Mouse (Mus musculus) lung, embryonic 16.5 days (tissue): Measurements from ENCODE around the gene Crip3. TPM values are rescaled to one million over a fixed set of nuclear protein-coding genes. Genes with fewer than 3 reads are reported as not detected.

ENCODE experiments used
- ATAC-seq: fragments of 200-750 bp; cut with Nextera tagmentation; 2 replicates; pipeline ENCODE4 v1.8.0; 2017; ENCODE audit warnings: low read depth, mild to moderate bottlenecking, moderate library complexity
- H3K27ac ChIP-seq: fragments of 300-500 bp; sonication (generic); 2 replicates; pipeline ENCODE4 v1.5.1; 2014; ENCODE audit warnings: mild to moderate bottlenecking, control low read depth, low read length
- H3K27me3 ChIP-seq: fragments of 300-500 bp; sonication (generic); 2 replicates; pipeline ENCODE4 v1.6.1; 2014; ENCODE audit warnings: low read depth, low read length, mixed read lengths; ENCODE audit not compliant: control insufficient read depth, insufficient read depth
- H3K36me3 ChIP-seq: fragments of 300-500 bp; sonication (generic); 2 replicates; pipeline ENCODE4 v1.6.1; 2014; ENCODE audit warnings: low read length; ENCODE audit not compliant: control insufficient read depth, insufficient read depth
- H3K4me1 ChIP-seq: fragments of 300-500 bp; sonication (generic); replicated peaks from 2 replicates; pipeline ENCODE4 v1.6.1; 2014; ENCODE audit warnings: low read length, mixed read lengths; ENCODE audit not compliant: control insufficient read depth, insufficient read depth
- H3K4me2 ChIP-seq: fragments of 300-500 bp; sonication (generic); 2 replicates; pipeline ENCODE4 v1.6.1; 2014; ENCODE audit warnings: low read depth, low read length, control low read depth
- H3K4me3 ChIP-seq: fragments of 300-500 bp; sonication (generic); 2 replicates; pipeline ENCODE4 v1.5.1; 2014; ENCODE audit warnings: mild to moderate bottlenecking, low read length, control low read depth
- H3K9ac ChIP-seq: fragments of 300-500 bp; sonication (generic); 2 replicates; pipeline ENCODE4 v1.6.1; 2014; ENCODE audit warnings: low read length, control low read depth
- H3K9me3 ChIP-seq: fragments of 300-500 bp; sonication (generic); 2 replicates; pipeline ENCODE4 v1.6.1; 2016; ENCODE audit warnings: low read length; ENCODE audit not compliant: control insufficient read depth
- WGBS: fragments of 180-500 bp; shearing (Covaris S2); extraction: QIAGEN DNeasy Blood & Tissue Kit; methylation state at CpG from one replicate; pipeline ENCODE4 v1.1.7; 2014; 5-methylcytosine and 5-hydroxymethylcytosine counted together
- polyA plus RNA-seq: library from polyadenylated mRNA; unstranded; fragments of >200 nt; fragmentation: Nextera tagmentation; extraction: Ambion mirVana; gene quantifications from 2 replicates; pipeline ENCODE4 v1.2.1, GENCODE M21; 2015

Crip3 gene
- polyA plus RNA-seq, 1 experiment from 2014 or later: 3.3 TPM

DNA sequence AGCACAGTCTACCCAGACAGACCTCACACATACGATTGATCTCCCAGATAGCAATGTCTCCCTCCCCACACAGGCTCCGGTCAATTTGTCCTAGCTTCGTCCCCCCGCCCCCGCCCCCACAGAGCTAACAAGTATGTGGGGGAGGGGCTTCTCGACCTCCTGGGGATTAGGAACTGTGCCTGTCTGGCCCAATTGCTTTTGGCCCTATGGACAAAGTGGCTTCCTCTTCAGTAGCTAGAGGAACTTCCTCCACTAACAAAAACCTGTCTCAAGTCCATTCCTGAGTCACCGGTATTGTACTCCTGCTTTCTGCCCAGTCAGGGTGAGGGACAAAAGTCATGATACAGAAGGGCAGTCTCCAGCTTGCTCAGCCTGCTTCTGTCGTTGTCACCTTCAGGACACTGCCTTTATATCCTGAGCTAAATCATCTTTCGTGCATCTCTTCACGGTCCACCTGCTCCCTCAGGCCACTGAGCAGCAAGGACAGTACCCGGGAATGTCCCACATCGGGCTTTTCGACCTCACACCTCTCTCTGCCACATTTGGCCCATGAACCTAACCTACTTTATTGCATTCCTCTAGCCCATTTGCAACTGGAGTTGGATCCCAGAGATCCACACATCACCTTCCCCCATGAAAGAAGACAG, 24.7 kb downstream of the Crip3 start:
- Histone ChIP-seq H3K4me2 (no peak overlapping the region), H3K27ac (no peak overlapping the region), H3K9me3 (no peaks in the 10 kb centered on the region), H3K36me3 (no peaks in the 10 kb centered on the region), H3K4me1 (peaks cover 18% of the 10 kb centered on the region), H3K27me3 (peaks cover 40% of the 10 kb centered on the region), H3K4me3 (no peak overlapping the region), H3K9ac (no peak overlapping the region)
- ATAC-seq: no peak
- 10% methylated on average over 13 of the region's 13 CpGs for WGBS

DNA sequence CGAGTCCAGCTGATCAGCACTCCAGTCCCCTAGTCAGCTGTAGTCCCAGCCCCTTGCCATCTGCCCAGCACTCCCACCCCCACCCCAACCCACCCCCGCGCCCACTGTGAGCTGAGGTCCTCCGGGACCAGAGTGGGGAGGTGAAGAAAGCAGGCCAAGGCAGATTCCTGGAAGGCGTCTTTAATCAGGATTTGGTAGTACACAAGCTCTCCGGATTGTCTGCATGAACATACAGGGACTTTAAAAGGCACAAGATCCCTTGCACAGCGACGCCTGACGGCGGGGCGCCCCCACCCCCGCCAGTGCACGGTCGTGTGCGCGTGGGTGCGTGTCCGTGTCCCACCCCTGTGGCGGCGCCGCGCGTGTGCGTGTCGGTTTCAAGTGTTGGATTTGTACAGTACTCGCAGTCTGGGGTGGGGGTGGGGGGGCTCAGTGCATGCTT, 25.3 kb downstream of the Crip3 start:
- H3K9me3 ChIP-seq: no peaks in the 10 kb centered on the region
- H3K27me3 ChIP-seq: peaks cover 45% of the 10 kb centered on the region
- H3K4me1 ChIP-seq: peaks cover 18% of the 10 kb centered on the region
- H3K4me2 ChIP-seq: peak overlapping the region; percentile 76
- peak overlapping the region; percentile 49 for H3K4me3 ChIP-seq
- H3K27ac ChIP-seq: no peak overlapping the region
- under 1% methylated on average over 26 of the region's 26 CpGs for WGBS
- ATAC-seq: no peak
- H3K36me3 ChIP-seq: no peaks in the 10 kb centered on the region
- peak overlapping the region; percentile 5; the same call in 1 of the 2 replicates for H3K9ac ChIP-seq

DNA sequence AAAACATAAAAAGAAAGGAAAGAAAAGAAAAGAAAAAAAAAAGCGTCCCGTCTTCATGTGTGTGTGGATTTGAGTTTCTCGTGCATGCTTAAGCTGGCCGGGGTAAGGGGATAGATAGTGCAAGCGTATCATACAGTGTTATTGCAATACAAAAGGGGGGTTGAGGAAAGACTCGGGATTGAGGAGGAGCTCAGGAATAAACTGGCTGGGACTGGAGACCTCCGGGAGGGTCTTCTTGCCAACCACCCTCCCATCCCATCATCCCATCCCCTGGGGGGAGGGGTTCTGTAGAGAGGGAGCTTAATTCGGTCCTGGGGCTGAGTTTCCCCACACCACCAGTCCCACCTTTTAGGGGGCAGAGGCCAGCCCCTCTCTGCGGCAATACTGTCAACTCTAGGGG, 25.8 kb downstream of the Crip3 start:
- no peak overlapping the region for H3K27ac ChIP-seq
- H3K9ac ChIP-seq: no peak overlapping the region
- H3K9me3 ChIP-seq: no peaks in the 10 kb centered on the region
- 2% methylated on average over 9 of the region's 9 CpGs for WGBS
- H3K4me3 ChIP-seq: peak overlapping the region; percentile 49
- H3K36me3 ChIP-seq: no peaks in the 10 kb centered on the region
- peak overlapping the region; percentile 76 for H3K4me2 ChIP-seq
- H3K4me1 ChIP-seq: peaks cover 18% of the 10 kb centered on the region
- peaks cover 50% of the 10 kb centered on the region for H3K27me3 ChIP-seq
- no peak for ATAC-seq

DNA sequence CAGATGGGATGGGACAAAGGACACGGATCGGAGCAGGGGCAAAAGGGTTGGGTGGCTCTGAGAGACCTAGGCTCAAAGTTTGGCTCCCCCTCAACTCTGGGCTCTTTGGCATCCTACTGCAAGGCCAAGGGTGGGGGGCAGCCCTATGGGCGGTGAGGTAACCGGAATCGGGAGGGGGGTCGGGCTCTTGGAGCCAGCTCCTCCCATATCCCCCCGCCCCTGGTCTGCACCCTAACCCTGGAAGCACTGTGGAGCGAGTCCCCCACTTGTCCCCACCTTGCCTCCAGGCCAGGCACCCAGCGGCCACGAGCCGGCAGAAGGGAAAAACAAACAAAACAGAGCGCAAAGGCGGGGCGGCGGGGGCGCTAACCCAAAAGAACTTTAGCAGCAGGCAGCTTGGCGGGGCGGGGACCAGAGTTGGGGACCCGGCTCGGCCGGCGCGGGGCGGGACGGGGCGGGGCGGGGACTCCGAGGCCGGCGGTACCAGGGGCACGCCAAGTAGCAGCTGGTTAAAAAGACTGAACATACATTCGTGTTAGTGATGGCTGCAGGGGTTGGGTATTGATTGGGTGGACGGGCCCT, 26.5 kb downstream of the Crip3 start:
- peaks cover 57% of the 10 kb centered on the region for H3K27me3 ChIP-seq
- ATAC-seq: peak; percentile 68
- H3K4me1 ChIP-seq: peaks cover 18% of the 10 kb centered on the region
- H3K9ac ChIP-seq: peak overlapping the region; percentile 44
- H3K4me3 ChIP-seq: peak overlapping the region; percentile 49
- H3K4me2 ChIP-seq: peak overlapping the region; percentile 76
- no peaks in the 10 kb centered on the region for H3K36me3 ChIP-seq
- H3K27ac ChIP-seq: no peak overlapping the region
- 1% methylated on average over 31 of the region's 33 CpGs for WGBS
- H3K9me3 ChIP-seq: no peaks in the 10 kb centered on the region

DNA sequence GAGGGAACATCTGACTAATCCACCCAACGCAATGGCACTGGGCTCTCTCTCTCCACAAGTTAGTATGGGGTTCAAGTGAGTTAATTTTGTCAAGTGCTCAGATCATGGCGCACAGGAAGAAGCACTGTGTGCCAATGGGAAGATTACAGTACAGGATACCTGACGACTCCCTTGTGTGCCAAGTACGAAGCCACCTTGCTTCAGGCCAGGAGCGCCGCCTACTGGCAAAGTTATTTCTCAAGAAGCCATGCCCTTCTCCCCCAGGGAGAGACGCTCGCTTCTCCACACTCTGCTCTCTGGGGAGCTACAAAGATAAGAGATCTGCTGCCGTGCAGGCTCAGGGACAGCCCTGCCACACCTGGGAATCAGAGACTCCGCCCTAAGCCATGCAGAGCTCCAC, 29.1 kb downstream of the Crip3 start:
- ATAC-seq: no peak
- Histone ChIP-seq H3K9ac (no peak overlapping the region), H3K27ac (no peak overlapping the region), H3K36me3 (no peaks in the 10 kb centered on the region), H3K4me3 (no peak overlapping the region), H3K4me1 (peaks cover 25% of the 10 kb centered on the region), H3K27me3 (peaks cover 70% of the 10 kb centered on the region), H3K9me3 (no peaks in the 10 kb centered on the region), H3K4me2 (no peak overlapping the region)
- 10% methylated on average over 10 of the region's 10 CpGs for WGBS

DNA sequence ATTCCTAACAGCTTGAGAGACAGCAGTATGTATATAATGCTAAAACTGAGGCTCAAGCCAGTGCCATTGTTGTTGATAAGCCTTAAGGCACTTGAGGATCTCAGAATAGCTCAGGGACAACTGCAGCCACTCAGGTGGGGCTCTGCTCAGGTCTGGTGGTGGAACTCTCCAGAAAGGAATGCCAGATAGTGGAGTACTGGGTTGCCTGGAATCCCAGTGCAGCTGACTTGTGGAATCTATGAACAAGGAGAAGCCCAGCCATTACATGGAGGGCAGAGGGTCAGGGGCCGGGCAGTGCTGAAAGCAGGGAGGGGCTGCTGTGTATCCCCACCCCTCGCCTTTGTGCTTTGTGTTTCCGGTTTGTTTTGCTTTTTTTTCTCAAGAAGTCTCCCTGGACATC, 29.7 kb downstream of the Crip3 start:
- Histone ChIP-seq H3K4me1 (peaks cover 25% of the 10 kb centered on the region), H3K9me3 (no peaks in the 10 kb centered on the region), H3K27ac (no peak overlapping the region), H3K4me2 (no peak overlapping the region), H3K4me3 (no peak overlapping the region), H3K27me3 (peaks cover 65% of the 10 kb centered on the region), H3K36me3 (no peaks in the 10 kb centered on the region), H3K9ac (no peak overlapping the region)
- WGBS: 15% methylated on average over 3 of the region's 3 CpGs
- 0 out of 2 replicates have a peak, but pooled peaks have one; percentile 3 for ATAC-seq

DNA sequence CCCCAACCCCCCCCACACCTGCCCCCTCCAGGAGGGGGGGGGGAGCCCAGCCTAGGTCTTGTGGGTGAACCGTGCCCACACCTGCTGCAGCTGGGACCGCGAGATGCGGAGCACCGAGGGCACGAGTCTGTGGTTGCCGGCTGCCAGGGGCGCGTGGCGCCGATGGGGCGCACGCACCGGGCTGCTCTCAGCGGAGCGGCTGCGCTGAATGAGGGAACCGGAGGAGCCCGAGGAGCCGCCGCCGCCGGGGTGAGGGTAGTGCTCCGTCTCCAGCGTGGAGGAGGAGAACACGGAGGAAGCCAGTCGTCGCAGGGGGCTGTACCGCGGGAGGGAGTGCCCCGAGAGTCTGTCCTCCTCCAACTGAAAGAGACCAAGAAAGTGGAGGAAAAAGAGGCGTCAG, 31.9 kb downstream of the Crip3 start:
- ATAC-seq: no peak
- H3K4me2 ChIP-seq: peak overlapping the region; percentile 65

DNA sequence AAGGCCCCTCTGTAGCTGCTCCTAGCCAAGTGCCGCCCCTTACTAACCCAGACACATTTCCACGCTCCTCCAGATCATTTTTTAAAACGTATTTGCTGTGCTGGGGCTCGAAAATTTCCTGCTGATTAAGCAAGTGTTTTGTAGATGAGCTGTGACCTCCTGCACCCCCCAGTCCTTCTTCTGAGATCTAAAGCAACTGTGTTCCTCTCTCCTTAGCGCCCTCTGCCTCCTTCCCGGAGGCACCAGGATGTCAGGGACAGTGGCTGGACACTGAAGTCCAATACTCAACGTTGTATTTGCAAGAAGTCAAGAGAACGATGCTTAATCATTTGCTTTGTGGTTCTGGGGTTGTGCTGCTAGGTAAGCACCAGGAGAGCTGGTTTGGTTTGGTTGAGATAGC, 32.6 kb downstream of the Crip3 start:
- no peak for ATAC-seq
- Histone ChIP-seq H3K4me1 (peaks cover 7% of the 10 kb centered on the region; the same call in 1 of the 2 replicates), H3K9me3 (no peaks in the 10 kb centered on the region), H3K27me3 (peaks cover 43% of the 10 kb centered on the region), H3K4me3 (peak overlapping the region; percentile 44), H3K9ac (no peak overlapping the region), H3K36me3 (no peaks in the 10 kb centered on the region), H3K4me2 (peak overlapping the region; percentile 65), H3K27ac (no peak overlapping the region)
- WGBS: 6% methylated on average over 8 of the region's 8 CpGs

More for the DNA sequence above, 31.9 kb downstream of the Crip3 start:
- Histone ChIP-seq H3K4me3 (peak overlapping the region; percentile 44), H3K36me3 (no peaks in the 10 kb centered on the region), H3K9ac (peak overlapping the region; percentile 55), H3K27me3 (peaks cover 50% of the 10 kb centered on the region), H3K4me1 (peaks cover 8% of the 10 kb centered on the region), H3K27ac (no peak overlapping the region), H3K9me3 (no peaks in the 10 kb centered on the region)
- 0% methylated on average over 32 of the region's 32 CpGs for WGBS

DNA sequence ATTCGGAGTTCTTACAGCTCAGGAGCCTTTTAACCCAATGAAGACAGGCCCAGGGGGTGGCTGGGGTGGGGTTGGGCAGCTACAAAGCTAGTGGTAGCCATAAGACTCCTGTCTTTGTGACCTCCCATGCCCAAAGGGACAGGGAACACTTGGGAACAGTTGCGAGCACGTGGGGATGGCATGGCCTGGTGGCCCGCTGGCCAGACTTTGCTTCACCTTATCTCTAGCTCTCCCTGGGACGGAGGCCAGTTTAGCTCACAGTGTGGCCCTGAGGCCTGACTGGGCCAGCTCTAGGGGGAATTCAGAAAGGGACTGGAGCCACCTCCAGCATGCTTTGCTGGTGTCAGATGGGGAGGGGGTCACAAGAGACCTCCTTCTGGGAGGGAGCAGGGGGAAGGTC, 33.5 kb downstream of the Crip3 start:
- Histone ChIP-seq H3K9ac (no peak overlapping the region), H3K9me3 (no peaks in the 10 kb centered on the region), H3K36me3 (no peaks in the 10 kb centered on the region), H3K27ac (no peak overlapping the region), H3K4me3 (no peak overlapping the region), H3K4me1 (peaks cover 7% of the 10 kb centered on the region; the same call in 1 of the 2 replicates), H3K27me3 (peaks cover 38% of the 10 kb centered on the region), H3K4me2 (no peak overlapping the region)
- ATAC-seq: no peak
- 77% methylated on average over 5 of the region's 5 CpGs for WGBS
